Mouse (Mus musculus): ENCODE data around the gene Plekhm3.

GRCm38 (mm10) chr1:64899763-64900162 lies 56.9 kb downstream of the Plekhm3 start:
- TF ChIP-seq EP300 (IDR thresholded peaks at IDR 0.05; ENCODE audit: low read depth) (no peak), CTCF (IDR thresholded peaks at IDR 0.05; ENCODE audit: low read depth) (no peak)

Data from liver, embryonic 14.5 days (tissue).